Mouse (Mus musculus) intestine, embryonic 14.5 days (tissue): ENCODE measurements at regions not wholly inside any gene's neighbourhood (a gene's known extent, or its start where the extent isn't known, plus 50 kb on each side); places are given as distances from the start of the nearest gene placed in this dataset.
A peak's percentile ranks its signal among the peaks of the same experiment; 100 is the strongest.

ENCODE experiments used
- ATAC-seq: fragments of 200-750 bp; cut with Nextera tagmentation; replicated peaks from 2 replicates; pipeline ENCODE4 v1.8.0; 2017; ENCODE audit warnings: low read depth, moderate number of reproducible peaks, moderate TSS enrichment, moderate library complexity; ENCODE audit not compliant: low FRiP score, low TSS enrichment
- DNase-seq: peaks from one replicate; pipeline ENCODE4 v3.0.0-alpha.2; 2018; ENCODE audit warnings: low spot score
- H3K27ac ChIP-seq: fragments of 300-500 bp; sonication (generic); 2 replicates; pipeline ENCODE4 v1.5.1; 2014; ENCODE audit warnings: low read depth, mild to moderate bottlenecking, control low read depth
- H3K27me3 ChIP-seq: fragments of 300-500 bp; sonication (generic); replicated peaks from 2 replicates; pipeline ENCODE4 v1.6.1; 2014; ENCODE audit warnings: low read length, control low read depth; ENCODE audit not compliant: control insufficient read depth, insufficient read depth
- H3K36me3 ChIP-seq: fragments of 300-500 bp; sonication (generic); 2 replicates; pipeline ENCODE4 v1.6.1; 2014; ENCODE audit warnings: low read length, control low read depth; ENCODE audit not compliant: control insufficient read depth, insufficient read depth
- H3K4me1 ChIP-seq: fragments of 300-500 bp; sonication (generic); replicated peaks from 2 replicates; pipeline ENCODE4 v1.6.1; 2014; ENCODE audit warnings: low read length, control low read depth, mixed read lengths; ENCODE audit not compliant: control insufficient read depth, insufficient read depth
- H3K4me2 ChIP-seq: fragments of 300-500 bp; sonication (generic); 2 replicates; pipeline ENCODE4 v1.6.1; 2014; ENCODE audit warnings: low read length
- H3K4me3 ChIP-seq: fragments of 300-500 bp; sonication (generic); 2 replicates; pipeline ENCODE4 v1.5.1; 2014; ENCODE audit warnings: low read depth, low read length, control low read depth, mixed read lengths
- H3K9ac ChIP-seq: fragments of 300-500 bp; sonication (generic); 2 replicates; pipeline ENCODE4 v1.6.1; 2014; ENCODE audit warnings: mild to moderate bottlenecking, low read length
- H3K9me3 ChIP-seq: fragments of 300-500 bp; sonication (generic); 2 replicates; pipeline ENCODE4 v1.6.1; 2016; ENCODE audit warnings: low read length, control low read depth; ENCODE audit not compliant: control insufficient read depth
- WGBS: fragments of 180-500 bp; shearing (Covaris S2); extraction: QIAGEN DNeasy Blood & Tissue Kit; methylation state at CpG from one replicate; pipeline ENCODE4 v1.1.7; 2014; 5-methylcytosine and 5-hydroxymethylcytosine counted together

GRCm38 (mm10) chr2:146611886-146612521, 99.9 kb upstream of the Ralgapa2 start:
- peak; percentile 61 for ATAC-seq
- no peak overlapping the region for H3K4me2 ChIP-seq
- WGBS: 35% methylated on average over 6 of the region's 6 CpGs
- H3K4me1 ChIP-seq: no peaks in the 10 kb centered on the region
- peak; percentile 90 for DNase-seq
- H3K9me3 ChIP-seq: no peaks in the 10 kb centered on the region
- no peak overlapping the region for H3K27ac ChIP-seq
- H3K4me3 ChIP-seq: no peak overlapping the region
- no peaks in the 10 kb centered on the region for H3K36me3 ChIP-seq
- H3K9ac ChIP-seq: no peak overlapping the region
- H3K27me3 ChIP-seq: no peaks in the 10 kb centered on the region

GRCm38 (mm10) chr2:146612522-146613288, 100.6 kb upstream of the Ralgapa2 start:
- no peak for ATAC-seq
- peak overlapping the region; percentile 47 for H3K4me2 ChIP-seq
- peak; percentile 82 for DNase-seq
- WGBS: 6% methylated on average over 20 of the region's 20 CpGs
- no peaks in the 10 kb centered on the region for H3K4me1 ChIP-seq
- no peak overlapping the region for H3K9ac ChIP-seq
- no peak overlapping the region for H3K27ac ChIP-seq
- no peaks in the 10 kb centered on the region for H3K36me3 ChIP-seq
- H3K4me3 ChIP-seq: 0 out of 2 replicates have a peak overlapping the region, but pooled peaks have one; percentile 16
- no peaks in the 10 kb centered on the region for H3K27me3 ChIP-seq
- H3K9me3 ChIP-seq: no peaks in the 10 kb centered on the region

- H3K36me3 ChIP-seq: no peaks in the 10 kb centered on the region
Measured at GRCm38 (mm10) chr2:146621167-146621566, 109.0 kb upstream of the Ralgapa2 start.

GRCm38 (mm10) chr2:146623052-146623451, 110.9 kb upstream of the Ralgapa2 start:
- Histone ChIP-seq H3K27ac (no peak overlapping the region), H3K27me3 (no peaks in the 10 kb centered on the region), H3K9me3 (no peaks in the 10 kb centered on the region), H3K4me1 (no peaks in the 10 kb centered on the region), H3K4me2 (no peak overlapping the region), H3K4me3 (no peak overlapping the region), H3K9ac (no peak overlapping the region), H3K36me3 (no peaks in the 10 kb centered on the region)
- ATAC-seq: no peak
- no peak for DNase-seq
- 86% methylated on average over 1 of the region's 1 CpGs for WGBS

More at GRCm38 (mm10) chr2:146621167-146621566, 109.0 kb upstream of the Ralgapa2 start:
- Histone ChIP-seq H3K4me2 (no peak overlapping the region), H3K4me3 (no peak overlapping the region), H3K4me1 (no peaks in the 10 kb centered on the region), H3K9ac (no peak overlapping the region), H3K27me3 (no peaks in the 10 kb centered on the region), H3K9me3 (no peaks in the 10 kb centered on the region), H3K27ac (no peak overlapping the region)
- WGBS: 10% methylated on average over 5 of the region's 5 CpGs
- DNase-seq: peak; percentile 87
- peak; percentile 54; the same call in 1 of the 2 replicates for ATAC-seq

GRCm38 (mm10) chr2:146624207-146624606, 112.1 kb upstream of the Ralgapa2 start:
- H3K4me2 ChIP-seq: no peak overlapping the region
- 57% methylated on average over 5 of the region's 5 CpGs for WGBS
- H3K9ac ChIP-seq: no peak overlapping the region
- H3K4me1 ChIP-seq: no peaks in the 10 kb centered on the region
- H3K4me3 ChIP-seq: no peak overlapping the region
- no peak overlapping the region for H3K27ac ChIP-seq
- no peak for ATAC-seq
- no peaks in the 10 kb centered on the region for H3K9me3 ChIP-seq
- no peaks in the 10 kb centered on the region for H3K36me3 ChIP-seq
- H3K27me3 ChIP-seq: no peaks in the 10 kb centered on the region
- no peak for DNase-seq

GRCm38 (mm10) chr2:146625166-146625751, 113.1 kb upstream of the Ralgapa2 start:
- 36% methylated on average over 5 of the region's 5 CpGs for WGBS
- Histone ChIP-seq H3K27me3 (peaks cover 1% of the 10 kb centered on the region), H3K4me3 (no peak overlapping the region), H3K27ac (no peak overlapping the region), H3K9me3 (no peaks in the 10 kb centered on the region), H3K4me1 (no peaks in the 10 kb centered on the region), H3K4me2 (no peak overlapping the region), H3K36me3 (no peaks in the 10 kb centered on the region), H3K9ac (no peak overlapping the region)
- ATAC-seq (no peak), DNase-seq (no peak)

GRCm38 (mm10) chr2:146626531-146626930, 114.4 kb upstream of the Ralgapa2 start:
- Histone ChIP-seq H3K27me3 (peaks cover 5% of the 10 kb centered on the region), H3K36me3 (no peaks in the 10 kb centered on the region), H3K9me3 (no peaks in the 10 kb centered on the region), H3K4me3 (no peak overlapping the region), H3K9ac (no peak overlapping the region), H3K4me1 (no peaks in the 10 kb centered on the region), H3K4me2 (no peak overlapping the region), H3K27ac (no peak overlapping the region)
- WGBS: 73% methylated on average over 1 of the region's 1 CpGs
- DNase-seq (no peak), ATAC-seq (no peak)

GRCm38 (mm10) chr2:146630179-146630578, 118.0 kb upstream of the Ralgapa2 start:
- no peak overlapping the region for H3K27ac ChIP-seq
- H3K4me2 ChIP-seq: no peak overlapping the region
- no peak overlapping the region for H3K4me3 ChIP-seq
- peaks cover 5% of the 10 kb centered on the region for H3K27me3 ChIP-seq
- DNase-seq (no peak), ATAC-seq (no peak)
- H3K9ac ChIP-seq: no peak overlapping the region
- H3K4me1 ChIP-seq: no peaks in the 10 kb centered on the region
- no peaks in the 10 kb centered on the region for H3K9me3 ChIP-seq
- no peaks in the 10 kb centered on the region for H3K36me3 ChIP-seq
- 71% methylated on average over 3 of the region's 3 CpGs for WGBS
